In the genomic region with DNA sequence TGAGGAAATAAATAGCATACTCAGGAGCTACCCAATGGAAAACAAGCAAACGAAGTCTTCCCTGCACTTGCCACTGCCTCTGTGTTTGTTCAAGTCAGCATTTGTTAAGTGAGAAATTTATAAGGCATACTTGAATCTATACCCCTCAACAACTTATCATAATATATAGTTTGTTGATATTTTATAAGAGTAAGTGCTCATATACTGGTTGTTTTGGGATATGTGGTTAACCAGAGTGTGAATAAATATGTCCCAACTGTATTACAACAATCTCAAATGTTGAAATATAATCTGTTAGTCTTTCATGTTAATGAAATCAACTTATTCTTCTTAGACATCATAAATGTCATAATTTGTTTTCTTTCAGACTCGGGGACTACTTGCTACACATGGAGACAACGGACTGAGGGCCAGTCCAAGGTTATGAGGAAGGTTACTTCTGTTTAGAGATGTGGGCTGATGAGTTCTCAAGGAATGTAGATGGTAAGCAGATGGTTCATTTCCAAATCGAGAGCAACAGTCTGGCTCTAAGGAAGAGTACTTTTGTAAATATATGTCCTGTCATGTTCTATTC, we compare ENCODE assay signal across 15 mouse cellular contexts.
"Had no signal": no experiment of that assay in that cellular context is flagged by ENCODE, and none has a peak within 500 bp of the region (broad histone marks: within the 10 kb centered on the region; RNA-seq: fewer than 3 reads in every experiment).

No protein-coding gene starts in this region.

- H3K27me3 ChIP-seq: liver, embryonic 13.5 days; liver, embryonic 15.5 days; megakaryocyte, embryonic 14.5 days; midbrain, embryonic 13.5 days; midbrain, embryonic 15.5 days; neural tube, embryonic 12.5 days; stomach, embryonic 15.5 days had no signal

- H3K4me1 ChIP-seq: liver, embryonic 15.5 days; midbrain, embryonic 13.5 days; midbrain, embryonic 15.5 days; neural tube, embryonic 12.5 days; stomach, embryonic 15.5 days had no signal

- ATAC-seq: liver, postnatal 0 days; midbrain, embryonic 13.5 days; midbrain, embryonic 15.5 days had no signal

- H3K36me3 ChIP-seq: liver, embryonic 13.5 days; liver, embryonic 15.5 days; midbrain, embryonic 13.5 days; midbrain, embryonic 15.5 days; neural tube, embryonic 12.5 days; stomach, embryonic 15.5 days had no signal

- H3K4me3 ChIP-seq: liver, embryonic 13.5 days; liver, embryonic 15.5 days; megakaryocyte, embryonic 14.5 days; midbrain, embryonic 13.5 days; midbrain, embryonic 15.5 days; neural tube, embryonic 12.5 days; stomach, embryonic 15.5 days had no signal

- H3K27ac ChIP-seq: liver, embryonic 13.5 days; liver, embryonic 15.5 days; macrophage; midbrain, embryonic 13.5 days; midbrain, embryonic 15.5 days; neural tube, embryonic 12.5 days; stomach, embryonic 15.5 days; stomach, postnatal 0 days had no signal

- H3K9ac ChIP-seq: liver, embryonic 13.5 days; liver, embryonic 15.5 days; liver, postnatal 0 days; midbrain, embryonic 13.5 days; midbrain, embryonic 15.5 days; neural tube, embryonic 12.5 days; stomach, embryonic 15.5 days had no signal

- H3K9me3 ChIP-seq: liver, embryonic 13.5 days; liver, embryonic 15.5 days; megakaryocyte, embryonic 14.5 days; midbrain, embryonic 13.5 days; midbrain, embryonic 15.5 days; neural tube, embryonic 12.5 days; stomach, embryonic 15.5 days had no signal

- DNase-seq: liver, embryonic 13.5 days; liver, postnatal 0 days; right cerebral cortex, postnatal 14 days; thymus, adult 2 months; thymus, postnatal 25 days had no signal

- H3K4me2 ChIP-seq: liver, embryonic 11.5 days; liver, embryonic 13.5 days; liver, embryonic 15.5 days; midbrain, embryonic 11.5 days; midbrain, embryonic 13.5 days; midbrain, embryonic 15.5 days; neural tube, embryonic 12.5 days; stomach, embryonic 15.5 days had no signal
